Mouse (Mus musculus) embryonic facial prominence, embryonic 11.5 days (tissue): ENCODE measurements at regions not wholly inside any gene's neighbourhood (a gene's known extent, or its start where the extent isn't known, plus 50 kb on each side); places are given as distances from the start of the nearest gene placed in this dataset.

Source experiments
- ATAC-seq: fragments of 200-750 bp; cut with Nextera tagmentation; replicated peaks from 2 replicates; pipeline ENCODE4 v1.8.0; 2017; ENCODE audit warnings: low read depth; ENCODE audit not compliant: insufficient number of reproducible peaks, low FRiP score, low TSS enrichment
- DNase-seq: peaks from one replicate; pipeline ENCODE4 v3.0.0-alpha.2; 2015; ENCODE audit warnings: low spot score
- H3K27ac ChIP-seq: fragments of 300-500 bp; sonication (generic); replicated peaks from 2 replicates; pipeline ENCODE4 v1.5.1; 2014; ENCODE audit warnings: mild to moderate bottlenecking, low read depth, low read length, control low read depth
- H3K27me3 ChIP-seq: fragments of 300-500 bp; sonication (generic); 2 replicates; pipeline ENCODE4 v1.6.1; 2014; ENCODE audit warnings: mild to moderate bottlenecking, low read length, moderate library complexity, mixed read lengths; ENCODE audit not compliant: control insufficient read depth, insufficient read depth
- H3K36me3 ChIP-seq: fragments of 300-500 bp; sonication (generic); replicated peaks from 2 replicates; pipeline ENCODE4 v1.6.1; 2014; ENCODE audit warnings: low read depth, mild to moderate bottlenecking, low read length, moderate library complexity, mixed read lengths; ENCODE audit not compliant: control insufficient read depth, insufficient read depth
- H3K4me1 ChIP-seq: fragments of 300-500 bp; sonication (generic); 2 replicates; pipeline ENCODE4 v1.6.1; 2014; ENCODE audit warnings: low read length, mixed read lengths; ENCODE audit not compliant: control insufficient read depth, insufficient read depth
- H3K4me2 ChIP-seq: fragments of 300-500 bp; sonication (generic); 2 replicates; pipeline ENCODE4 v1.6.1; 2014; ENCODE audit warnings: low read depth, mild to moderate bottlenecking, control low read depth, low read length, moderate library complexity
- H3K4me3 ChIP-seq: fragments of 300-500 bp; sonication (generic); 2 replicates; pipeline ENCODE4 v1.5.1; 2014; ENCODE audit warnings: low read depth, low read length, control low read depth
- H3K9ac ChIP-seq: fragments of 300-500 bp; sonication (generic); replicated peaks from 2 replicates; pipeline ENCODE4 v1.6.1; 2014; ENCODE audit warnings: mild to moderate bottlenecking, control low read depth, low read length
- H3K9me3 ChIP-seq: fragments of 300-500 bp; sonication (generic); replicated peaks from 2 replicates; pipeline ENCODE4 v1.6.1; 2016; ENCODE audit warnings: mild to moderate bottlenecking, low read length, inconsistent platforms, mixed read lengths; ENCODE audit not compliant: control insufficient read depth
- WGBS: fragments of 180-500 bp; shearing (Covaris S2); extraction: QIAGEN DNeasy Blood & Tissue Kit; methylation state at CpG from one replicate; pipeline ENCODE4 v1.1.7; 2014; 5-methylcytosine and 5-hydroxymethylcytosine counted together

DNA sequence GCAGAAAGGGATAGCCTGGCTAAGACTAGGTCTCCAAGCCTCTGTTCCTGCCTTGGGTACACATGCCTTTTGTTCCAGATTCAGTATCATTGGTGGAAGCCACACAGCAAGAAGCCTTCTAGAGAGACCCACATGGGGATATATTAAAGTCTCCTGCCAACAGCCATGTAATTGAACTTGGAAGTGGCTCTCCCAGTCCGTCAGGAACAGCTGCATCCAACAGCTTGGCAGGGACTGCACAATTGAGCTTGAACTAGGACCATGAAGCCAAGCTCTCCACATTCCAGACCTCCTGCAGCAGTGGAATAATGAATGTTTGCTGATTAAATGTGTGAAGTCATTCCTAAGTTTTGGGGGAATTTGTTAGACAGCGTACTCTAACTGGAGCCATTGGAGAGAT, 94.5 kb downstream of the Gpr139 start:
- Histone ChIP-seq H3K9ac (no peak overlapping the region), H3K9me3 (no peaks in the 10 kb centered on the region), H3K4me1 (no peaks in the 10 kb centered on the region), H3K4me2 (no peak overlapping the region), H3K4me3 (no peak overlapping the region), H3K27ac (no peak overlapping the region), H3K36me3 (no peaks in the 10 kb centered on the region), H3K27me3 (no peaks in the 10 kb centered on the region)
- WGBS = 89% methylated on average over 2 of the region's 2 CpGs
- ATAC-seq = no peak
- no peak for DNase-seq

DNA sequence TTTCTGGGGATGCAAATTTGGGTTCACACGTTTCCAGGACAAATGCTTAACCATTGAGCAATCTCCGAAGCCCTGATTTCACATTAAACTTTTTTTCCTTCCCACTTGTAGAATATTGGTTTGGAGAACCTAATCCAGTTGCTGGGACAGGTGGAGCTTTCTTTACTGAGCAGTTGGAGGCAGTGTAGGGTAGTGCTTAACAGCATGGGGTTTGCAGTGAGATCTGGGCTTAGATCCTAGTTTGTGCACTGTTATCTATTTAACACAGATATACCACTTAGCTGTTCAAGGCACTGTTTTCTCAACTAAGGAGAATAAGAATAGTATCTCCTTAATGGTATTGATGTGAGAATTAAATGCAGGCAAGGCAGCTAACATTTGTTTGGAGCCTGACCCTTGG, 93.5 kb upstream of the Gprc5b start:
- H3K36me3 ChIP-seq = no peaks in the 10 kb centered on the region
- H3K27me3 ChIP-seq = no peaks in the 10 kb centered on the region
- 62% methylated on average over 2 of the region's 2 CpGs for WGBS
- H3K9ac ChIP-seq = no peak overlapping the region
- no peak for DNase-seq
- H3K9me3 ChIP-seq = no peaks in the 10 kb centered on the region
- H3K4me3 ChIP-seq = no peak overlapping the region
- H3K27ac ChIP-seq = no peak overlapping the region
- no peaks in the 10 kb centered on the region for H3K4me1 ChIP-seq
- H3K4me2 ChIP-seq = no peak overlapping the region
- no peak for ATAC-seq

DNA sequence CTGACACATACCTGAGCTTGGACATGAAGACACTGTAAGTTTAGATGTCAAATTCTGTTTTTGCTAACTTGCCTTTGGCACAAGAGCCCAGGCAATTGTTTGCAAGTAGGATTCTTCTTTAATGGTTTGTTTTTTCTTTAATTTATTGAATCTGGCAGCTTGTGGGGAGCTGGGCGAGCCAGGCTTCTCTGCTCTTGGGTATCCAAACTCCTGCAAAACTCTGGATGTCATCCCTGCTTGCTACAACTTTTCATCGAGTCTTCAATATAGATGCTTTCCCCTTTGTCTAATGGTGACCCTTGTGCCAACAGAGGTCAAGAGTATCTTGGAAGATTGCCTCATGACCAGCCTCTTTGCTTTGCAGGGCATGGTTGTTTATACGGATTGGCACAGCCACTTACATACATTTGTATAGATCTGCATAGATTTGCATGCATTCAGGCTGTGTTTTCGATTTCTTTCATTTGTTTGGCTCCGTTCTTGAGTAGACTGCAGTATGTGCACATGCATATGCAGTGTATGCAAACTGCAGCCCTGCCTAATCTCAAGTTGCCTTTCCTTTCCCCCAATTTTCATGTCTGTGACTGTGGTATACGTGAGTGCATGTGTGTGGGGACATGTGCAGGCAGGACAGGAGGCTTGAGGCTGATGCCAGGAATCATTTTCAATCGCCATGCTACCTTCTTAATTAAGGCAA, 92.9 kb upstream of the Gprc5b start:
- no peak overlapping the region for H3K9ac ChIP-seq
- no peaks in the 10 kb centered on the region for H3K27me3 ChIP-seq
- no peak overlapping the region for H3K4me3 ChIP-seq
- WGBS = 66% methylated on average over 7 of the region's 7 CpGs
- no peaks in the 10 kb centered on the region for H3K4me1 ChIP-seq
- no peak overlapping the region for H3K4me2 ChIP-seq
- no peaks in the 10 kb centered on the region for H3K9me3 ChIP-seq
- DNase-seq = no peak
- H3K36me3 ChIP-seq = no peaks in the 10 kb centered on the region
- ATAC-seq = no peak
- H3K27ac ChIP-seq = no peak overlapping the region

DNA sequence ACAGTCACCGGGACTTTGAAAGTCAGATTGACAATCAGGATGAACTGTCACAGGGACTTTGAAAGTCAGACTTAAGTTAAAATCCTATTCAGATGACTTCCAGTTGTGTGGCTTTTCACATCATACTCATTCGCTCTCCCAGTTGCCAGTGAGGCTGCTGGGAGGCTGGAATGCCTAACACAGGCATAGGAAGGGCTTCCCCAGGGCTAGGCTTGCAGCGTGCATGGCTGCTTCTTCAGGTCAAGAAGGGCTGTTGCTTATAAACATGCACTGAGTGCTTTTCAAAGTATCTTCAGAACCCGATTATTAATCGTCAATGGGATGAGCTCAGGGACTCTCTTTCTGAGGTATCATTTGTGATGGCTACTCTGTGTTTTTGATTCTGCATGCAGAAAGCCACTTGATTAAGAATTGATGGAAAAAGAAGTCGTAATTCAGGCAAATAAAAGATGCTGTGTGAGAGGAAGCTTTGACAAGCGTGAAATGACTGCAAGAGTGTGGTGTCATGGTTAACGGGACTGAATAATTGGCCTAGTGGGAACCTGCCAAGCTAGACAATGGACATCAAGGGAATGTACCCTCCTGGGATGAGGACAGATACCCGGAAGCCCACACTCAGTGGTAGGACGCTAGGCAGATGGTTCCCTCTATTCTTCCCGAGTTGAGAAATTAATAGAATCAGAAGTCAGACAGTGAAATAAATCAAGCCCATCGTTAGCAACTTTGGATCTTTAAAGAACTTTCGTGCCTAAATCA, 90.9 kb upstream of the Gprc5b start:
- no peaks in the 10 kb centered on the region for H3K4me1 ChIP-seq
- no peaks in the 10 kb centered on the region for H3K9me3 ChIP-seq
- 56% methylated on average over 13 of the region's 13 CpGs for WGBS
- no peak overlapping the region for H3K27ac ChIP-seq
- H3K4me3 ChIP-seq = no peak overlapping the region
- no peak for ATAC-seq
- no peak overlapping the region for H3K9ac ChIP-seq
- no peaks in the 10 kb centered on the region for H3K36me3 ChIP-seq
- DNase-seq = no peak
- H3K4me2 ChIP-seq = no peak overlapping the region
- no peaks in the 10 kb centered on the region for H3K27me3 ChIP-seq

DNA sequence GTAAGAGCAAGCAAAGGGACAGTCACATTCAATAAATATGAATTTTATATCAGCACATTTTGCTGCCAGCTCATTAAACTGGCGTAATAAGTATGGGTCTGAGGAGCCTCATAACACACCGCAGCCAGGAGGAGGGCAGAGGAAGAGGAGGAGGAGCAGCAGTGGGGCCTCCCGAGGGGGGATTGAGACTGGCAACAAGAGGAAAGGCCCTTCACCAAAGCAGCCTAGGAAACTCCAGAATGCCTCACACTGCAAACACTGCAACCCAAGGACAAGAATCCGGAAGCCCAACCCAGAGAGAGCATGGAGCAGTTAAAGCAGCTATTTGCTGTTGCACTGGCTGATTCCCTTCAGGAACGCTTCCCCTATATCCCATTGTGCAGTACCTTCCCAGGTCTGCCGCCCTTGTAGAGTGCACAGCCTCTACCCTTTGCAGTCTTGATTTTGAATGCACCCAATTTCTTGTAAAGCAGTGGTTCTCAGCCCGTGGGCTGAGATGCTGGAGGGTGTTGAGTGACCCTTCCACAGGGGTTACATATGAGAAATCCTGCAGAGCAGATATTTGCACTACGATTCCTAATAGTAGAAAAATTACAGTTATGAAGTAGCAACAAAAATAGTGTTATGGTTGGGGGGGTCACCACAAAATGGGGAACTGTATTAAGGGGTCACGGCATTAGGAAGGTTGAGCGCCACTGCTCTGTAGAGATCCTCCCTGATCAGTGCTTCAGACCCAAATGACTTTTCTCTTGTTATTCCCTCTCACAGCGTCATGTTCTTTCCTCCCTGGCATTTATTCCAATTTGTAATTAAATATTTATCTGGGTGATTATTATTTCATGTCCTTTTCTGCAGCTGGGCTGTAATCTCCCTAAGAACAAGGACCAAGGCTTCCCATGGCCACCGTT, 82.0 kb upstream of the Gprc5b start:
- ATAC-seq (0 out of 2 replicates have a peak, but pooled peaks have one; percentile 52), DNase-seq (peak; percentile 30)
- Histone ChIP-seq H3K9me3 (no peaks in the 10 kb centered on the region), H3K27me3 (no peaks in the 10 kb centered on the region), H3K9ac (no peak overlapping the region), H3K4me3 (no peak overlapping the region), H3K27ac (no peak overlapping the region), H3K36me3 (no peaks in the 10 kb centered on the region), H3K4me1 (no peaks in the 10 kb centered on the region), H3K4me2 (no peak overlapping the region)
- WGBS = 56% methylated on average over 12 of the region's 12 CpGs

DNA sequence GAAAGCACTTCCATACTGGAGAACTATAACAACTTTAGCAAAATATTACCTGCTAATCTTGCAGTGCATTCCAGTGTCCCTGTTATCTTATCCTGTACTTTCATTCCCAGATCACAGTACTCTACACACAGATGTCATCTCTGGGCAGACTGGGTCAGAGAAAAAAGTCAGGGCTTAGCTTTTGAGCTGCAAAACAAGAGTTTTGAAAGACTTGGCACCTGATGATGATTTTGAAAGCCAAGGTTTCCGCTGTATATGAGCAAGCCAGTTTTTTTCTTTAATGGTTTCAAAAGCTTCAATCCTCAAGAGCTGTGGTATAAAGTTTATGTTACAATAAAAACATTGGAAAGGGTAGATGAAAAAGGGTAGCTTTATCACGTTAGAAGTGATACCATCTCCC, 71.0 kb upstream of the Gprc5b start:
- WGBS = 74% methylated on average over 2 of the region's 2 CpGs
- no peak overlapping the region for H3K4me2 ChIP-seq
- no peaks in the 10 kb centered on the region for H3K4me1 ChIP-seq
- H3K27ac ChIP-seq = no peak overlapping the region
- DNase-seq (no peak), ATAC-seq (no peak)
- H3K9me3 ChIP-seq = no peaks in the 10 kb centered on the region
- no peaks in the 10 kb centered on the region for H3K36me3 ChIP-seq
- no peaks in the 10 kb centered on the region for H3K27me3 ChIP-seq
- no peak overlapping the region for H3K4me3 ChIP-seq
- no peak overlapping the region for H3K9ac ChIP-seq
